Mouse (Mus musculus) spleen, embryonic (tissue): ENCODE measurements around the gene Ydjc.
"Not testable (repeated sequence)": the region's sequence is repeated elsewhere in the genome, so short reads cannot be mapped to it uniquely, and the experiment has no call there.

ENCODE experiments used
- CTCF ChIA-PET: fragments of 350-600 bp; sonication (Branson Sonifier 250); formaldehyde crosslinking; loops from one replicate; lab custom pipeline; 2022; lab: Charles Lee

Gene Ydjc

GRCm38 (mm10) chr16:17150520-17151258 lies 6.3 kb downstream of the Ydjc start:
- CTCF ChIA-PET = no interaction called here

GRCm38 (mm10) chr16:17151874-17152273 lies 7.5 kb downstream of the Ydjc start:
- CTCF ChIA-PET = no interaction called here

GRCm38 (mm10) chr16:17154346-17154745 lies 9.9 kb downstream of the Ydjc start:
- CTCF ChIA-PET = no interaction called here

GRCm38 (mm10) chr16:17165478-17165877 lies 21.1 kb downstream of the Ydjc start:
- CTCF ChIA-PET = not testable (repeated sequence)

GRCm38 (mm10) chr16:17167179-17167578 lies 22.8 kb downstream of the Ydjc start:
- CTCF ChIA-PET = no interaction called here

GRCm38 (mm10) chr16:17168049-17168448 lies 23.6 kb downstream of the Ydjc start:
- CTCF ChIA-PET = no interaction called here

GRCm38 (mm10) chr16:17175765-17176164 lies 31.3 kb downstream of the Ydjc start:
- CTCF ChIA-PET = no interaction called here

- CTCF ChIA-PET = no interaction called here
Measured at GRCm38 (mm10) chr16:17177623-17178170, 33.3 kb downstream of the Ydjc start.

- CTCF ChIA-PET = no interaction called here
Measured at GRCm38 (mm10) chr16:17179706-17180105, 35.3 kb downstream of the Ydjc start.

GRCm38 (mm10) chr16:17181382-17181781 lies 37.0 kb downstream of the Ydjc start:
- CTCF ChIA-PET = no interaction called here

GRCm38 (mm10) chr16:17182136-17182535 lies 37.7 kb downstream of the Ydjc start:
- CTCF ChIA-PET = no interaction called here

- CTCF ChIA-PET = interaction anchor here (0.7 kb wide), 1 partner anchor 58 kb away, joined by 7 read pairs; no protein-coding TSS in a partner anchor
Measured at GRCm38 (mm10) chr16:17183003-17183402, 38.6 kb downstream of the Ydjc start.

- CTCF ChIA-PET = no interaction called here
Measured at GRCm38 (mm10) chr16:17185475-17185874, 41.1 kb downstream of the Ydjc start.

GRCm38 (mm10) chr16:17193823-17194222 lies 49.4 kb downstream of the Ydjc start:
- CTCF ChIA-PET = no interaction called here

- CTCF ChIA-PET = no interaction called here
Measured at GRCm38 (mm10) chr16:17200121-17200952, 55.9 kb downstream of the Ydjc start.

- CTCF ChIA-PET = no interaction called here
Measured at GRCm38 (mm10) chr16:17200953-17201707, 56.7 kb downstream of the Ydjc start.

GRCm38 (mm10) chr16:17201977-17202376 lies 57.6 kb downstream of the Ydjc start:
- CTCF ChIA-PET = no interaction called here

- CTCF ChIA-PET = no interaction called here
Measured at GRCm38 (mm10) chr16:17202549-17202948, 58.1 kb downstream of the Ydjc start, which contains the start of gene Ube2l3. Gene Ube2l3 (minus strand): TSS chr16:17202649.

GRCm38 (mm10) chr16:17204990-17205389 lies 60.6 kb downstream of the Ydjc start:
- CTCF ChIA-PET = interaction anchor here (0.7 kb wide), 1 partner anchor 76 kb away, joined by 4 read pairs; no protein-coding TSS in a partner anchor

GRCm38 (mm10) chr16:17208389-17209361 lies 64.3 kb downstream of the Ydjc start, which contains the start of gene Rimbp3:
Gene Rimbp3 (plus strand): TSS chr16:17208603.
- CTCF ChIA-PET = interaction anchor here (0.7 to 1.5 kb wide), 3 partner anchors 23 to 84 kb away, joined by 3 to 5 read pairs (median 3); no protein-coding TSS in a partner anchor
